Mouse (Mus musculus) cerebellum, adult 11-12 months (tissue): ENCODE results near the gene Apba2.

ENCODE experiments used
- DNase-seq: peaks from one replicate; pipeline ENCODE4 v3.0.0; 2022

Gene Apba2

GRCm38 (mm10) chr7:64739131-64739530 is 237.6 kb downstream of the Apba2 start:
- no peak for DNase-seq

DNA sequence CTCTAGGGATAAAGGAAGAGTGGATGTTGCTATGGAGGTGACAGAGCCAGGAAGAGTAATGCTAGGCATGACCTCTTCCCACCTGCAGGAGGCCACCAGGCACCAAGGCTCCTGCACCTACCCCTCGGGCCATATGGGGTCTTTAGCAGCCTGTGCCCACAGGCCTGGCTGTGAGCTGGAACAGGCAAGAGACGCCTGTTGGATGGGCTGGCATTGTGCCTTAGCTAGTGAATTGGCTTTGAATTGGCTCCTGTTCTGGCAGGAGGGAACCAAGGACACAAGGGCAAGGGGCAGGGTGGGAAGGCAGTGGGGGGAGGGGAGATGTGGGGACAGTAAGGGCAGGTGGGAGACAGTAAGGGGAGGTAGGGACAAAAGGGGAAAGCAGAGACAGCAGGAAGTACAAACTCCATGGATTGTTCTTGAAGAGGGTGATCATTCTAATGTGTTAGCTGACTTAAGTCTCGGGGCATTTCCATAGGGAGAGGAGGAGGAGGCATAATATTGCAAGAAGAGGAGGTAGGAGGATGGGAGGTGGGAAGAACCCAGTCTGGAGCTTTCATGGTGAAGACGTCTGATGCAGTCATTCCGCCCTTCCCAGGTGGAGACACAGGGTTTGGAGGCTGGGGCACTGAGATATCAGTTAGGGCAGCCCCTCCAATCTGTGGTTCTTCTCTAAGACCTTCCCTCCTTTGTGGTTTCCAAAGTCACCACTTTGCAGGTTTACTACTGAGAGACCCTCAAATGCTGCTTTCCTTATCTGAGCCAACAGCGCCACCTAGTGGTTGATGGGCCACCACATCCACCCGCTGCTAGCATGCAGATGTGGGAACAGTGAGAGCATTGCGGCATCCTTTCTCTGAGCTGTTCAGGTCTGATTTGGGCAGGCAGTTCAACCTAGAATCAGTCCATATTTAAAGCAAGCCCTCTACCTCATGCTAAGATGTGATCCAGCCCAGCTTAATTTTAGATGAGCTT is 240.1 kb downstream of the Apba2 start:
- peak; percentile 63 for DNase-seq

GRCm38 (mm10) chr7:64743610-64744009 is 242.1 kb downstream of the Apba2 start:
- no peak for DNase-seq

GRCm38 (mm10) chr7:64751465-64751864 is 250.0 kb downstream of the Apba2 start:
- peak; percentile 52 for DNase-seq

- DNase-seq: no peak
Measured at GRCm38 (mm10) chr7:64752133-64752532, 250.6 kb downstream of the Apba2 start.

DNA sequence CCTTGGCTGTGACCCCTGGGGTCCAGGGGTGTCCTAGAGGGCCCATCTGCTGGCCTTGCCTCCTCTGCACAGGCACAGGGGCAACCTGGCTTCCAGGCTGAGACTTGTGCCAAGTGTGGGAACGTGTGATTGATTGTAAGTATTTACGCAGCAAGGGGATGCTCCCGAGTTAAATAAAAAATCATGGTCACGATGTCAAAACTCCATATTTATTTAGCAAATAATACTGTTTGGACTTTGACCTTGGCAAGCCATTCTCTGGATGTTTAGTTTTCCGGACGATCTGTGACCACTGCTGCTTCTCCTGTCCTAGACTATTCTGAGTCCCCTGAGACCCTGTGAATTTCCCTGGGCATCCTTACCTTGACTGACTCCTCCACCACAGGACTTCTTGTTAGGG is 252.2 kb downstream of the Apba2 start:
- no peak for DNase-seq

DNA sequence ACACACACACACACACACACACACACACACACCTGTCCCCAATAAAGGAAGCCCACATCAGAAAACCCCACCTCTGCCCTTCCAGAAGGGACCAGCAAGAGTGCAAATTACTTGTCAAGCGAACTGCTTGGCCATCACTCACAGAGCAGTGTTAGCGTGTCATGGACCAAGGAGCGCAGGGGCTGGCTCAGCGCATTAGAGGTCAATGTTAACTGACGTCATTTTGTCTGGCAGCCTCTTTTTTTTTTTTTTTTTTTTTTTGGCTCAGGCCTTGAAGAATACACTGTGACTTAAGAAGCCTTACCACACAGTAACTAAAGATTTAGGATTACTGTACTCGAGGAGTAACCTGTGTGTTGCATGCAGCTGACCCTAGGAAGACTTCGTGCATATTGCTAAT is 252.7 kb downstream of the Apba2 start:
- no peak for DNase-seq

- DNase-seq: no peak
Measured at GRCm38 (mm10) chr7:64755141-64755540, 253.6 kb downstream of the Apba2 start.

DNA sequence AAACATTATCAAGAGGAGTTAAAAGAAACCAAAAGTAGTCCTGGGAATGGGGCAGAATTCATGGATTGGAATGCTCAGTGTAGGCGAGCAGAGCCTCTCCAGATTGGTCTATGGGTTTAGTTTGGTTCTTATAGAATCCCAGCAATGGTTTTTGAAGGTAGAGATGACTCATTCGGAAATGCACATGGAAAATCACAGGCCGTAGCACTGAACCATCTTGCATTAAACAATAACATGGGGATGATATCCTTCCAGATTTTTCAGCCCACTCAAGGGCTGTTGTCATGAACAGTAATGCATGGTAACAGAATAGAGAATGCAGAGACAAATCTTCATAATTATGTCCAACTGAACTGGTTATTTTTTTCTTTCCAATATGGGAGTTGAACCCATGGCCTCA is 264.1 kb downstream of the Apba2 start:
- DNase-seq: no peak

DNA sequence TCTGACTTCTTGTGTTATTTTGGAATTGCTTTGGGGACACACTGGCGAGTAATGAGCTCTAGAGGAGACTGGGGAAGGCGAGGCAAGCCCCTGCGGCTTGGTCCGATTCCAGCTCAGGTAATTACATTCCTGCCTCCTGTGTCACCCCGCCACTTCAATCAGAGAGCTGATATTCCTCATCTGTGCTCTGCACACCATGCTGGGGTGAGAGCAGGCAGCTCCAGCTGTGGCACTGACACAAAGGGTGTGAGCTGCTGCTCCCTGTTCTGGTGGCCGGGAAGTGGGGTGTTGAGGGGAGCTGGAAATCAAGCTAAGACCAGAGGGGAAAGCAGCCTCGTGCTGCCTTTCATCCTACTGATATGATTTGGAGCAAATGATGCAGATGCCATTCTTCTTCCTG is 268.3 kb downstream of the Apba2 start:
- DNase-seq: no peak

- no peak for DNase-seq
Measured at GRCm38 (mm10) chr7:64770779-64771390, 269.4 kb downstream of the Apba2 start.

- no peak for DNase-seq
Measured at GRCm38 (mm10) chr7:64773465-64773864, 272.0 kb downstream of the Apba2 start.

DNA sequence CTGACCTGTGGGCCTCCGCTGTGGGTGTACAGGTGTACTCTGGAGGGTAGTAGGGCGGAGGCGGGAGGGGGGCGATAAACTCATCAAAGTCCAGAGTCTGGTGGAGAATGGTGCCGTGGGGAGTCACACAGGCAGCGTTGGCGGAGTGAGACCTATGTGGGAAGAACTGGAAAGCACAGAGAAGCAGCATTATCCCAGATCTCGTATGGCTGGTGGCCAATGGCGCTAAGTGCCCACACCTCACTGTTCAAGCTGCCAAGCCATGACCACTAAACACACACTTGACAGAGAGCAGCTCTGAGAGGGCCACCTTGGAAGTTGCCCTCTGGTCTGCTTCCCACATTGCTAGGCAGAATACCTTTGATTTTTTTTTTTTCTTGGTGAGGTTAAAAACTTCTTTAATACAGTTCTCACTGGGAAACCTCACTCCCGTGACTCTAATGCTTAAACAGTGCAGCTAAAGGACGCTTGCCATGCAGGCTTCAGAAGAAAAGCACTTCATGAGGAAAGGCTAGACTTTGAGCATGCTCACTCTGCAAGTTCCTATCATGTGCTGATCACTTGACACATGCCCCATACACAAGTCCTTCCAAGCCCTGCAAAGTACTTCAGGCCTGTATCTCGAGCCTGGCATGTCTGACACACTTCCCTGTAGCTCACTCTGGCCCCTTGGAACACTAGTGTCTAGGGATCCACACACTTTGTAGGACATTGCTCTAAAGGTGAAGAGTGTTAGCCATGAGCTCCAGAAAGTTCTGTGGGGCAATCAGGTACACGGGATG is 275.4 kb downstream of the Apba2 start:
- DNase-seq: no peak

GRCm38 (mm10) chr7:64779501-64779900 is 278.0 kb downstream of the Apba2 start:
- no peak for DNase-seq

DNA sequence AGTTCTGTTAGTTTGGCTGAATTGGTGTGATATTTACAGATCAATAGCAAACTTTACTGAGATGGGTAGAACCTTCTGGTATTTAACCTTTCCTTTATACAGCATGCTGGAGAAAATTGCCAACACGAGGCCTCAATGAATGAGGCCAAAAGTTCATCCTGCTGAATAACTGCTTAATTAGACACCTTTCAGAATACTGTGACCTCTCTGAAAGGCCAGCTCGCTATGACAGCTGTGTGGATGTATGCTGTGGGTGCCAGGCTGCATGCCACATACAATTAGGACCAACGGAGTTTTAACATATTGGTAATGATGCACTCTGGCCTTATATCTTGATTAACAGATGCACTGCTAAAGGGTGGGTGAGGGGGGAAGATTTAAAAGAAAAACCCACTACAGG is 283.5 kb downstream of the Apba2 start:
- no peak for DNase-seq

DNA sequence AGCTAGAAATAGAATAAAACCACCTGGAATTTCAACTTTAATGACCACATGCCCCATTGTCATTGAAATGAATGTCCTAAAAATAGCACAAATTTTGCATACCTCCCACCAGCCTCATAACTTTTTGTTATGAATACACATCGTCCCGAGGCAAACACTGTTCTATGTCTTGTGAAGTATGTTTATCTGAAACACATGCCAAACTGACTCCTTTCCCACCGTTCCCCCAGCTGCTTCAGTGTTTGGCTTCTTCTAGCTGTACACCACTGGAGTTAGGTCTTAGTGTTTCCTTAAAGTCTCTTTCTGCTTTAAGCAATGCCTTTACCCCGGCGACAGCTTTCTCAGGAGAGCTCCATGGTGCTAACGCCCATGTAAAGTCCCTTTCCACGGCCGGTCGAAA is 289.6 kb downstream of the Apba2 start:
- no peak for DNase-seq

DNA sequence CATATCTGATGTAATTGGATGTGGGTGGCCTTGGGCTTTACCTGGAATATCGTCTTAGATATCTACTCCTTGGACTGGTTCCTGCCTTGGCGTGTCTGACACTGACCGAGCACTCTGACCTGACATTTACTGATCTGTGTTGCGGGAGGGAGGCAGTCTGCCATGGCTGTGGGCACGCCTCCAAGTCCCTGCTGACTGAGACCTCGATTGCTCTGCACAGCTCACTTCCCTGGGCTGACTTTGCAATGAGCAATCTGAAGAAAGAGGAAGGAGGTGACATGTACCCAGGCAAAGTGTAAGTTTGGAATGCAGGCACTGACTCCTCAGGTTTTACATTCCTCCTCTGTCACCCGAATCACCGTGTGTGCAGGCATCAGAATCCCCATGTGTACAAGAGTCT is 290.5 kb downstream of the Apba2 start:
- peak; percentile 26 for DNase-seq

DNA sequence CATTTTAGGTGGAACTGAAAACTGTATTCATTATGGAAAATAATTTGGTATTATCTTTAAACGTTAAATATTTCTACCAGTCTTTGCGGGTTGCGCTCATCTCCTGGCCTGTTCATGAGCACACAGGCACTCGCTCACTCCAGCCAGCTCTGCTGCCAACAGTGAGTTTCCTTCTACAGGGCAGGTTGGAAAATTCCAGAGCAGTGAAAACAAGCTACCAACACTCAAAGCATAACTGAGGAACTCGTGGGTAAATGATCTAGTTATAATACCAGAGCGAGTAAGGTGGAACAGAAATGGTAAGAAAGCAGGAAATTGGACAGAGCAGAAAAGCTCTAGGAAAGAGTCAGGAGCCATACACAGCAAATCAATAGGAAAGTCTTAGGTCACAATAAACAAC is 294.0 kb downstream of the Apba2 start:
- DNase-seq: no peak
